ENCODE assay signal across 20 mouse cellular contexts in the genomic region with DNA sequence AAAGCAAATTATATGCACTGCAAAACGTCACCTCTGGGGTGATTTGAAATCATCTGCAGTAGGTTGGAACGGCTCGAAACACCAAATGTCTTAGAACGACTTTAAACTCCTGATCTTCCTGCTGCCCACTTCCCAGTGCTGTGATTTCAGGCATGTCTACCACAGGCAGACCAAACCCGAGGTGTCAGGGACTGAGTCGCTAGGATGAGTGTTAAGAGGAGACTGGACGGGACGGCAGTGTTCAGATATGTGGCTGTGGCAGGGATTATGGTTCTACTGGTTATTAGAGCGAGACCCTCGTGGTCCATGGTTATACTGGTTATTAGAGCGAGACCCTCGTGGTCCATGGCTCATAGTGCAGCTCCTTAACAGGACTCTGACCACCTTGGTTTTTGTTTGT. TPM values are rescaled to one million over a fixed set of nuclear protein-coding genes. Genes with fewer than 3 reads are reported as not detected.
"Had no signal": no experiment of that assay in that cellular context is flagged by ENCODE, and none has a peak within 500 bp of the region (broad histone marks: within the 10 kb centered on the region; RNA-seq: fewer than 3 reads in every experiment).

No protein-coding gene starts in this region.

- H3K9me3 ChIP-seq: liver, embryonic 15.5 days; lung, embryonic 15.5 days; midbrain, embryonic 12.5 days; midbrain, embryonic 15.5 days; neural tube, embryonic 12.5 days; stomach, embryonic 15.5 days had no signal

- H3K27ac ChIP-seq: liver, embryonic 15.5 days; lung, embryonic 15.5 days; macrophage; midbrain, embryonic 12.5 days; midbrain, embryonic 15.5 days; neural tube, embryonic 12.5 days; stomach, embryonic 15.5 days; stomach, postnatal 0 days had no signal

- ATAC-seq: liver, postnatal 0 days; lung, postnatal 0 days; midbrain, embryonic 15.5 days had no signal

- H3K36me3 ChIP-seq: liver, embryonic 15.5 days; lung, embryonic 15.5 days; midbrain, embryonic 12.5 days; midbrain, embryonic 15.5 days; neural tube, embryonic 12.5 days; stomach, embryonic 15.5 days had no signal

- H3K9ac ChIP-seq: liver, embryonic 15.5 days; liver, postnatal 0 days; lung, embryonic 15.5 days; midbrain, embryonic 12.5 days; midbrain, embryonic 15.5 days; neural tube, embryonic 12.5 days; stomach, embryonic 15.5 days had no signal

- H3K27me3 ChIP-seq: midbrain, embryonic 15.5 days had no signal

- H3K4me2 ChIP-seq: liver, embryonic 15.5 days; lung, embryonic 15.5 days; midbrain, embryonic 12.5 days; neural tube, embryonic 12.5 days; stomach, embryonic 15.5 days had no signal

- DNase-seq: liver, postnatal 0 days; lung, adult 2 months; lung, postnatal 14 days; lung, postnatal 36 days; right cerebral cortex, postnatal 14 days; thymus, adult 2 months; thymus, postnatal 25 days; thymus, postnatal 4 days had no signal

- H3K4me3 ChIP-seq: liver, embryonic 15.5 days; lung, embryonic 15.5 days; megakaryocyte, embryonic 14.5 days; midbrain, embryonic 12.5 days; midbrain, embryonic 15.5 days; neural tube, embryonic 12.5 days; stomach, embryonic 15.5 days had no signal

- H3K4me1 ChIP-seq: stomach, embryonic 15.5 days had no signal

RNA-seq across cellular contexts. Expression of gene Phf24, which starts 1.1 kb away (rescaled TPM):
- polyA plus RNA-seq: macrophage had no signal

RNA-seq across cellular contexts. Expression of gene Fam205c, which starts 41.3 kb away (rescaled TPM):
- polyA plus RNA-seq: lung, adult 2 months; lung, postnatal 0 days; macrophage; spleen, adult 2 months; thymus, adult 2 months; urinary bladder, adult 2 months had no signal

RNA-seq across cellular contexts. Expression of gene 1700022I11Rik, which starts 54.1 kb away (rescaled TPM):
- polyA plus RNA-seq: liver, postnatal 0 days; lung, adult 2 months; spleen, adult 2 months; thymus, adult 2 months; urinary bladder, adult 2 months had no signal

RNA-seq across cellular contexts. Expression of gene Gm12394, which starts 58.7 kb away (rescaled TPM):
- polyA plus RNA-seq: liver, embryonic 15.5 days; lung, adult 2 months; macrophage; spleen, adult 2 months; stomach, embryonic 15.5 days; thymus, adult 2 months; urinary bladder, adult 2 months had no signal
